Mouse (Mus musculus): ENCODE measurements around the gene Cnnm2.

DNA sequence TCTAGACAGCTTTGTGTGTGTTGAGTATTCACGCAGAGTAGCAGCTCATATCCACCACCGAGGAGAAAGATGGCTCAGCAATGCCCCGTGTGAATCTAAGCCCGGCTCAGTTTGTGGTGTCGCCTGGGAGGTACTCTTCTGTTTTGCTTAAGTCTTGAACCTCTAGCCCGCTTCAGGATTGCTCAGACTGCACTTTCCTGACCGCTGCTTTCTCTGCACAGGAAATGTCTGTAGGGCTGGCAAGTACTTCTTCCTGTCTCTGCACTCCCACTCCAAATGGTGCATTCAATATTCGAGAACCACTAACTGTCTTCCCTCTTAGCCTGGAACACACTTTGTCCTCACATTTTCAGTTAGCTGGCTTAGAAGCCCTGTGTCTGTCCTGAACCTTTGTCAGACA lies 2.3 kb upstream of the Cnnm2 start:
- no peak for TF ChIP-seq SRF (IDR thresholded peaks at IDR 0.05; ENCODE audit: control insufficient read depth, insufficient read length, low read depth)
- no peak for TF ChIP-seq POLR2AphosphoS2 (IDR thresholded peaks at IDR 0.05; ENCODE audit: insufficient read length, low read depth)
- no peak for TF ChIP-seq USF1 (IDR thresholded peaks at IDR 0.05; ENCODE audit: low read depth)
